Mouse (Mus musculus): ENCODE data around the gene Gm281. TPM values are rescaled to one million over a fixed set of nuclear protein-coding genes. Genes with fewer than 3 reads are reported as not detected.

Gene Gm281
- polyA plus RNA-seq, 1 experiment from 2014 or later = not detected

GRCm38 (mm10) chr14:13933290-13934051, 19.2 kb upstream of the Gm281 start:
- H3K9ac ChIP-seq (replicated peaks) = peak overlapping the region; percentile 27; the same call in 1 of the 2 replicates
- peak; percentile 35; the same call in 1 of the 2 replicates for ATAC-seq

GRCm38 (mm10) chr14:13917630-13918029, 3.4 kb upstream of the Gm281 start:
- H3K27ac ChIP-seq (ENCODE audit: low read depth) = no peak overlapping the region
- no peaks in the 10 kb centered on the region for H3K4me1 ChIP-seq (ENCODE audit: insufficient read depth)
- H3K4me2 ChIP-seq (ENCODE audit: low read depth, low read length) = no peak overlapping the region
- no peak for ATAC-seq
- H3K4me3 ChIP-seq (ENCODE audit: low read depth, low read length) = no peak overlapping the region
- no peak overlapping the region for H3K9ac ChIP-seq (replicated peaks)
- DNase-seq = peak; percentile 45
- TF ChIP-seq CTCF (IDR thresholded peaks at IDR 0.05; ENCODE audit: low read depth) (peak; percentile 80), EP300 (IDR thresholded peaks at IDR 0.05; ENCODE audit: low read depth) (no peak)
- no peaks in the 10 kb centered on the region for H3K27me3 ChIP-seq (ENCODE audit: insufficient read depth, low read length)
- WGBS (ENCODE audit: insufficient replicate concordance) = 47% methylated on average over 3 of the region's 3 CpGs
- no peaks in the 10 kb centered on the region for H3K36me3 ChIP-seq (replicated peaks; ENCODE audit: insufficient read depth, low read length)
- no peaks in the 10 kb centered on the region for H3K9me3 ChIP-seq (ENCODE audit: low read length)

More at GRCm38 (mm10) chr14:13933290-13934051, 19.2 kb upstream of the Gm281 start:
- H3K9me3 ChIP-seq (ENCODE audit: low read length) = 0 out of 2 replicates have a peak, but pooled peaks cover 5% of the 10 kb centered on the region
- H3K36me3 ChIP-seq (replicated peaks; ENCODE audit: insufficient read depth, low read length) = no peaks in the 10 kb centered on the region
- 34% methylated on average over 25 of the region's 31 CpGs for WGBS (ENCODE audit: insufficient replicate concordance)
- TF ChIP-seq CTCF (IDR thresholded peaks at IDR 0.05; ENCODE audit: low read depth) (no peak), EP300 (IDR thresholded peaks at IDR 0.05; ENCODE audit: low read depth) (no peak)
- H3K4me2 ChIP-seq (ENCODE audit: low read depth, low read length) = peak overlapping the region; percentile 64
- peak; percentile 14 for DNase-seq
- H3K27ac ChIP-seq (ENCODE audit: low read depth) = no peak overlapping the region
- peaks cover 5% of the 10 kb centered on the region; the same call in 1 of the 2 replicates for H3K4me1 ChIP-seq (ENCODE audit: insufficient read depth)
- peak overlapping the region; percentile 27 for H3K4me3 ChIP-seq (ENCODE audit: low read depth, low read length)
- H3K27me3 ChIP-seq (ENCODE audit: insufficient read depth, low read length) = no peaks in the 10 kb centered on the region

- TF ChIP-seq CTCF (IDR thresholded peaks at IDR 0.05; ENCODE audit: low read depth) = no peak
- TF ChIP-seq EP300 (IDR thresholded peaks at IDR 0.05; ENCODE audit: low read depth) = no peak
- ATAC-seq (no peak), DNase-seq (no peak)
- WGBS (ENCODE audit: insufficient replicate concordance) = 75% methylated on average over 10 of the region's 10 CpGs
- H3K9ac ChIP-seq (replicated peaks) = no peak overlapping the region
- no peaks in the 10 kb centered on the region for H3K36me3 ChIP-seq (replicated peaks; ENCODE audit: insufficient read depth, low read length)
- no peak overlapping the region for H3K27ac ChIP-seq (ENCODE audit: low read depth)
- no peak overlapping the region for H3K4me3 ChIP-seq (ENCODE audit: low read depth, low read length)
- H3K4me2 ChIP-seq (ENCODE audit: low read depth, low read length) = no peak overlapping the region
- H3K4me1 ChIP-seq (ENCODE audit: insufficient read depth) = no peaks in the 10 kb centered on the region
- no peaks in the 10 kb centered on the region for H3K9me3 ChIP-seq (ENCODE audit: low read length)
- H3K27me3 ChIP-seq (ENCODE audit: insufficient read depth, low read length) = no peaks in the 10 kb centered on the region
These were observed 2.9 kb upstream of the Gm281 start for GRCm38 (mm10) chr14:13917208-13917607.

GRCm38 (mm10) chr14:13915207-13915606, 929 bp upstream of the Gm281 start:
- H3K4me2 ChIP-seq (ENCODE audit: low read depth, low read length) = no peak overlapping the region
- no peaks in the 10 kb centered on the region for H3K4me1 ChIP-seq (ENCODE audit: insufficient read depth)
- no peak for ATAC-seq
- H3K4me3 ChIP-seq (ENCODE audit: low read depth, low read length) = no peak overlapping the region
- 49% methylated on average over 4 of the region's 4 CpGs for WGBS (ENCODE audit: insufficient replicate concordance)
- H3K27ac ChIP-seq (ENCODE audit: low read depth) = no peak overlapping the region
- H3K9me3 ChIP-seq (ENCODE audit: low read length) = no peaks in the 10 kb centered on the region
- no peak overlapping the region for H3K9ac ChIP-seq (replicated peaks)
- H3K36me3 ChIP-seq (replicated peaks; ENCODE audit: insufficient read depth, low read length) = no peaks in the 10 kb centered on the region
- H3K27me3 ChIP-seq (ENCODE audit: insufficient read depth, low read length) = no peaks in the 10 kb centered on the region
- TF ChIP-seq CTCF (IDR thresholded peaks at IDR 0.05; ENCODE audit: low read depth) = no peak
- TF ChIP-seq EP300 (IDR thresholded peaks at IDR 0.05; ENCODE audit: low read depth) = no peak
- DNase-seq = no peak

GRCm38 (mm10) chr14:13910148-13910547, 4.1 kb downstream of the Gm281 start:
- no peaks in the 10 kb centered on the region for H3K36me3 ChIP-seq (replicated peaks; ENCODE audit: insufficient read depth, low read length)
- no peaks in the 10 kb centered on the region for H3K9me3 ChIP-seq (ENCODE audit: low read length)
- H3K9ac ChIP-seq (replicated peaks) = no peak overlapping the region
- H3K27me3 ChIP-seq (ENCODE audit: insufficient read depth, low read length) = no peaks in the 10 kb centered on the region
- no peak for DNase-seq
- H3K4me2 ChIP-seq (ENCODE audit: low read depth, low read length) = no peak overlapping the region
- 88% methylated on average over 2 of the region's 2 CpGs for WGBS (ENCODE audit: insufficient replicate concordance)
- TF ChIP-seq EP300 (IDR thresholded peaks at IDR 0.05; ENCODE audit: low read depth) (no peak), CTCF (IDR thresholded peaks at IDR 0.05; ENCODE audit: low read depth) (no peak)
- H3K27ac ChIP-seq (ENCODE audit: low read depth) = no peak overlapping the region
- no peak for ATAC-seq
- no peak overlapping the region for H3K4me3 ChIP-seq (ENCODE audit: low read depth, low read length)
- H3K4me1 ChIP-seq (ENCODE audit: insufficient read depth) = no peaks in the 10 kb centered on the region

DNA sequence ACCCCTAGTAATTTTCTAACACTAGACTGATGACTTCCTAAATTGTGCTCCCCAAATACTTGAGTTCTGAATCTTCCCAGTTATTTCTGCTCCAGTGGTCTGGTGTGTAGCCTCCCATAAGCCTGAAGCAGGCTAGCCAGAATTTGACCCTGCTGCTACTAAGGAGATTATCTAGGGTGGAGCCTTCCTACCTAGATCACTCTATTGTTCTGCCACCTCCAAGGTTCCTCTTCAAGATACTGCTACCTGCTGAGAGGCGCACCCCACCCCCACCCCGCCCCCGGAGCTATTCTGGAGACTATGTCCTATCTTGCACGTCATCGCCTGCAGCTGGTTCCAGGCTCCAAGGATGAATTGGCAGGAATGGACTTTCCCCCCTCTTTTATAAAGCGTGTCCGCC, 7.1 kb downstream of the Gm281 start:
- Histone ChIP-seq H3K36me3 (replicated peaks; ENCODE audit: insufficient read depth, low read length) (no peaks in the 10 kb centered on the region), H3K4me3 (ENCODE audit: low read depth, low read length) (no peak overlapping the region), H3K27me3 (ENCODE audit: insufficient read depth, low read length) (no peaks in the 10 kb centered on the region), H3K4me2 (ENCODE audit: low read depth, low read length) (no peak overlapping the region), H3K4me1 (ENCODE audit: insufficient read depth) (no peaks in the 10 kb centered on the region), H3K27ac (ENCODE audit: low read depth) (no peak overlapping the region), H3K9ac (replicated peaks) (no peak overlapping the region), H3K9me3 (ENCODE audit: low read length) (no peaks in the 10 kb centered on the region)
- 81% methylated on average over 7 of the region's 7 CpGs for WGBS (ENCODE audit: insufficient replicate concordance)
- ATAC-seq = no peak
- TF ChIP-seq EP300 (IDR thresholded peaks at IDR 0.05; ENCODE audit: low read depth) = no peak
- TF ChIP-seq CTCF (IDR thresholded peaks at IDR 0.05; ENCODE audit: low read depth) = no peak
- DNase-seq = no peak

Data from liver, postnatal 0 days (tissue).